Mouse (Mus musculus) forebrain, embryonic 16.5 days (tissue): ENCODE data around the gene Macc1. TPM values are rescaled to one million over a fixed set of nuclear protein-coding genes. Genes with fewer than 3 reads are reported as not detected.

Experiments used
- ATAC-seq: fragments of 200-750 bp; cut with Nextera tagmentation; 2 replicates; pipeline ENCODE4 v1.8.0; 2017; ENCODE audit warnings: mild to moderate bottlenecking, moderate library complexity
- H3K27ac ChIP-seq: fragments of 300-500 bp; sonication (generic); 2 replicates; pipeline ENCODE4 v1.5.1; 2014; ENCODE audit warnings: low read length, control low read depth
- H3K27me3 ChIP-seq: fragments of 300-500 bp; sonication (generic); replicated peaks from 2 replicates; pipeline ENCODE4 v1.6.1; 2014; ENCODE audit warnings: low read length; ENCODE audit not compliant: control insufficient read depth, insufficient read depth
- H3K36me3 ChIP-seq: fragments of 300-500 bp; sonication (generic); 2 replicates; pipeline ENCODE4 v1.6.1; 2014; ENCODE audit not compliant: control insufficient read depth, insufficient read depth
- H3K4me1 ChIP-seq: fragments of 300-500 bp; sonication (generic); replicated peaks from 2 replicates; pipeline ENCODE4 v1.6.1; 2014; ENCODE audit warnings: low read length; ENCODE audit not compliant: control insufficient read depth, insufficient read depth
- H3K4me2 ChIP-seq: fragments of 300-500 bp; sonication (generic); 2 replicates; pipeline ENCODE4 v1.6.1; 2014; ENCODE audit warnings: mild to moderate bottlenecking, low read length, control low read depth
- H3K4me3 ChIP-seq: fragments of 300-500 bp; sonication (generic); replicated peaks from 2 replicates; pipeline ENCODE4 v1.5.1; 2014; ENCODE audit warnings: mild to moderate bottlenecking, low read length, control low read depth
- H3K9ac ChIP-seq: fragments of 300-500 bp; sonication (generic); replicated peaks from 2 replicates; pipeline ENCODE4 v1.6.1; 2014; ENCODE audit warnings: low read depth, low read length, control low read depth
- H3K9me3 ChIP-seq: fragments of 300-500 bp; sonication (generic); 2 replicates; pipeline ENCODE4 v1.6.1; 2016; ENCODE audit warnings: low read length; ENCODE audit not compliant: control insufficient read depth
- WGBS: fragments of 180-500 bp; shearing (Covaris S2); extraction: QIAGEN DNeasy Blood & Tissue Kit; methylation state at CpG from one replicate; pipeline ENCODE4 v1.1.7; 2014; 5-methylcytosine and 5-hydroxymethylcytosine counted together
- polyA plus RNA-seq: library from polyadenylated mRNA; unstranded; fragments of >200 nt; fragmentation: Nextera tagmentation; extraction: Ambion mirVana; gene quantifications from 2 replicates; pipeline ENCODE4 v1.2.1, GENCODE M21; 2015

The Macc1 gene
- polyA plus RNA-seq, 1 experiment from 2014 or later = not detected

DNA sequence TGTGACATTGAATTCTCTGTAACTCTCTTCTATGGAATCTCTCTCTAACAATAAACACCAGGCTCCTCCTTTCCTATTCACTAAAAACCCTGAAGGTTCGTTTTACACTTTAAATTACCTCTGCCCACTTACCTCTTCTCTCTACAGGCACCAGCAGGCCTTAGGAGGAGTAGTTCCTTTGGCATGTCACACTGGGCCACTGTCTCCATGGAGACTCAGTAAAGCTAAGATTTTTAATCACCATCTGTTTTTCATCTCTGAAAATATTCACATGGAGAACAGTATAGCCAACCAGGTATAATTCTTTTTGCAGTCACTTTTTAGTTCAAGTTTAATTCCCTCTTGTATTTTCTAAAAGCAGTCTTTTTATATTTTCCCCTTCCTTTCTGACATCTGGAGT, 140.0 kb downstream of the Macc1 start:
- WGBS = 3% methylated on average over 1 of the region's 1 CpGs
- Histone ChIP-seq H3K36me3 (no peaks in the 10 kb centered on the region), H3K27ac (no peak overlapping the region), H3K4me2 (no peak overlapping the region), H3K4me3 (no peak overlapping the region), H3K9ac (no peak overlapping the region), H3K27me3 (no peaks in the 10 kb centered on the region), H3K4me1 (no peaks in the 10 kb centered on the region), H3K9me3 (no peaks in the 10 kb centered on the region)
- ATAC-seq = peak; percentile 47; the same call in 1 of the 2 replicates

- no peak overlapping the region for H3K4me2 ChIP-seq
- no peaks in the 10 kb centered on the region for H3K4me1 ChIP-seq
- 35% methylated on average over 2 of the region's 2 CpGs for WGBS
- no peaks in the 10 kb centered on the region for H3K36me3 ChIP-seq
- ATAC-seq = peak; percentile 96
- no peak overlapping the region for H3K9ac ChIP-seq
- no peaks in the 10 kb centered on the region for H3K27me3 ChIP-seq
- no peak overlapping the region for H3K27ac ChIP-seq
- H3K4me3 ChIP-seq = no peak overlapping the region
- no peaks in the 10 kb centered on the region for H3K9me3 ChIP-seq
Observed at GRCm38 (mm10) chr12:119464040-119464939, 150.2 kb downstream of the Macc1 start.

DNA sequence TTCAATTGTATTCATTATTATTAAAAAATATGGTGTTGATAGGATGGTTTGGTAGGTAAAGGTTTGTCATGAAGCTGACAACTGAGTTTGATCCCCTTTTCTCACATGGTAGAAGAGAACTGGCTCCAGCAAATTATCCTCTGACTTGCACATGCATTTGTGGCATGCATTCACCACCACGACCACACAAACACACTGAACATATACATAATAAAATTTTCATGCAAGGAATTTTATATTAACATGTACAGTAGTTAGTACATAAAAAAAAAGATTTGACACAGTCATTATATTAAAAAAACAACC, 150.8 kb downstream of the Macc1 start:
- no peaks in the 10 kb centered on the region for H3K27me3 ChIP-seq
- 79% methylated on average over 1 of the region's 1 CpGs for WGBS
- no peak overlapping the region for H3K27ac ChIP-seq
- H3K9me3 ChIP-seq = no peaks in the 10 kb centered on the region
- H3K9ac ChIP-seq = no peak overlapping the region
- H3K4me1 ChIP-seq = no peaks in the 10 kb centered on the region
- H3K4me3 ChIP-seq = no peak overlapping the region
- no peaks in the 10 kb centered on the region for H3K36me3 ChIP-seq
- ATAC-seq = peak; percentile 32; the same call in 1 of the 2 replicates
- H3K4me2 ChIP-seq = no peak overlapping the region

DNA sequence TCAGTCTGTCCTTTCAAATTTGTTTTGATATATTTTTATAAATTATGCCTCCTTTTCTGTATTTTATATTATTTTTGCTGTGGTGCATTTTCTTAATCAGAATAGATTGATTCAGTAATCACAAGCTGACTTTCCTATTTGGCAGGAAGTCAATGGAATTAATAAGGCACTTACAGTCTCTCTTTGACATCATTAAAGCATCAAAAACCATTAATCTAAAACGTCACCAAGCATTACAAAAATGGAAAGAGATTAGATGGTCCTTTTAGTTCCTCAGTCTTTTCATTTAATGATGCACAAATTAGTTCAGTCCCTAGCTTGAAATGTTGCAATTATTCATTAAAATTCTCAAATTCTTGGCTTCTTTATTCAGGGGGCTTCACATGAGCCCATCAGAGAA, 153.6 kb downstream of the Macc1 start:
- WGBS = 8% methylated on average over 1 of the region's 1 CpGs
- Histone ChIP-seq H3K36me3 (no peaks in the 10 kb centered on the region), H3K4me3 (no peak overlapping the region), H3K27ac (no peak overlapping the region), H3K4me2 (no peak overlapping the region), H3K27me3 (no peaks in the 10 kb centered on the region), H3K9ac (no peak overlapping the region), H3K9me3 (no peaks in the 10 kb centered on the region), H3K4me1 (no peaks in the 10 kb centered on the region)
- peak; percentile 29; the same call in 1 of the 2 replicates for ATAC-seq

DNA sequence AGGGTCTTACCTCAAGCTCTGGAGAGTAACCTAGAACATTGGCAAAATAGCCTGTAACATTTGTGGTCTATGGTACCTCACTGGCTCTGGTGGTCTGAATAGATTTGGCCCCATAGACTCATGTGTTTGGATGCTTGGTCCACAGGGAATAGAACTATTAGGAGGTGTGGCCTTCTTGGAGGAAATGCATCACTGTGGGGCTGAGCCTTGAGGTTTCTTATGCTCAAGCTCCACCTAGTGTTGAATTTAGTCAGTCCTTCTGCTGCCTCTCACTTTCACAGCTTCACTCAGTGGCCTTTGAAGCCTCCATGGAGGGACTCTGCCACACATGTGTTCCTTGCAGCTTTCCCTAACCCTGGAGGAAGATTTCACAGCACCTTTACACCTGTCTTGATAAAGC, 156.2 kb downstream of the Macc1 start:
- Histone ChIP-seq H3K9ac (no peak overlapping the region), H3K4me1 (no peaks in the 10 kb centered on the region), H3K27me3 (no peaks in the 10 kb centered on the region), H3K27ac (no peak overlapping the region), H3K36me3 (no peaks in the 10 kb centered on the region), H3K9me3 (no peaks in the 10 kb centered on the region), H3K4me2 (no peak overlapping the region), H3K4me3 (no peak overlapping the region)
- no peak for ATAC-seq

- H3K9ac ChIP-seq = no peak overlapping the region
- H3K36me3 ChIP-seq = no peaks in the 10 kb centered on the region
- H3K27me3 ChIP-seq = no peaks in the 10 kb centered on the region
- no peaks in the 10 kb centered on the region for H3K4me1 ChIP-seq
- no peak for ATAC-seq
- H3K27ac ChIP-seq = no peak overlapping the region
- H3K4me2 ChIP-seq = no peak overlapping the region
- H3K4me3 ChIP-seq = no peak overlapping the region
- 81% methylated on average over 2 of the region's 2 CpGs for WGBS
- no peaks in the 10 kb centered on the region for H3K9me3 ChIP-seq
Observed at GRCm38 (mm10) chr12:119483296-119483695, 169.2 kb downstream of the Macc1 start.

- Histone ChIP-seq H3K4me2 (no peak overlapping the region), H3K27ac (no peak overlapping the region), H3K27me3 (no peaks in the 10 kb centered on the region), H3K4me3 (no peak overlapping the region), H3K9me3 (no peaks in the 10 kb centered on the region), H3K9ac (no peak overlapping the region), H3K36me3 (no peaks in the 10 kb centered on the region), H3K4me1 (no peaks in the 10 kb centered on the region)
- WGBS = 92% methylated on average over 5 of the region's 5 CpGs
- ATAC-seq = no peak
Observed at GRCm38 (mm10) chr12:119483922-119484631, 170.0 kb downstream of the Macc1 start.

GRCm38 (mm10) chr12:119511145-119511544, 197.1 kb downstream of the Macc1 start:
- no peak overlapping the region for H3K4me2 ChIP-seq
- H3K27me3 ChIP-seq = no peaks in the 10 kb centered on the region
- H3K4me1 ChIP-seq = no peaks in the 10 kb centered on the region
- no peak for ATAC-seq
- H3K36me3 ChIP-seq = no peaks in the 10 kb centered on the region
- no peaks in the 10 kb centered on the region for H3K9me3 ChIP-seq
- no peak overlapping the region for H3K9ac ChIP-seq
- H3K4me3 ChIP-seq = no peak overlapping the region
- no peak overlapping the region for H3K27ac ChIP-seq
